Mouse (Mus musculus): ENCODE results near the gene Acd. TPM values are rescaled to one million over a fixed set of nuclear protein-coding genes. Genes with fewer than 3 reads are reported as not detected.
A peak's percentile ranks its signal among the peaks of the same experiment; 100 is the strongest.

The Acd gene
- total RNA-seq, 2 experiments from 2014 or later, result 42.8 to 43.5 TPM

DNA sequence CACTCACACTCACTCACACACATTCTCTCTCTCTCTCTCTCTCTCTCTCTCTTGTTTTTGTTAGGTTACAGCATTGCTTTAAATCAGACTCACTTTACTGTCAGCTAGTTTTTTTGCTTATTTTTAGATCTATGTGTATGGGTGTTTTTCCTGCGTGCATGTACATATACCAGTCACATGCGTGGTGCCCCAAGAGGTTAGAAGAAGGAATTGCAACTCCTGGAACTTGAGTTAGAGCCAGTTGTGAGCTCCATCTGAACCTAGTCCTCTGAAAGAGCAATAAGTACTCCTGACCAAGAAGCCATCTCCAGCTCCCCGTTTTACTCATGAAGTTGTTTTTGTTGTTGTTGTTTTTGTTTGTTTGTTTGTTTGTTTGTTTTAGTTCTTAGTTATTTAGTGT is 39.7 kb downstream of the Acd start:
- DNase-seq (ENCODE audit: low spot score in 2 of 2), result peak in 1 of 2 experiments; percentile 28

DNA sequence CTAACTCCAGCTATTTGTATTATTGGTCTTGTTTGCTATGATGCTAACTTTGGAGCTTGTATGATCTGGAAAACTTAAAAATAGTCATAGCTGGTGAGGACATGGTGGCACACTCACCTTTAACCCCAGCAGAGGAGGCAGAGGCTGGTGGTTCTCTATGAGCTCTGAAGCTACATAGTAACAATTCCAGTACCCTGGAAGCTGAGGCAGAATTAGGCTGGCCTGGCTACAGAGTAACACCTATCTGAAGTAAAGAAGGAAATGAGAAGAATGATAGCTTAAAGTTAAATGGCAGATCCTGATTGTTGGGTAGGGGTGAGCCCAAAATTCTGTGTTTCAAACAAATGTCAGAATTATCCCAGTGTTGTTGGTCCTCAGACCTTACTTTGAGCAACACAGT is 43.3 kb downstream of the Acd start:
- DNase-seq (ENCODE audit: low spot score in 2 of 2), result no peak

DNA sequence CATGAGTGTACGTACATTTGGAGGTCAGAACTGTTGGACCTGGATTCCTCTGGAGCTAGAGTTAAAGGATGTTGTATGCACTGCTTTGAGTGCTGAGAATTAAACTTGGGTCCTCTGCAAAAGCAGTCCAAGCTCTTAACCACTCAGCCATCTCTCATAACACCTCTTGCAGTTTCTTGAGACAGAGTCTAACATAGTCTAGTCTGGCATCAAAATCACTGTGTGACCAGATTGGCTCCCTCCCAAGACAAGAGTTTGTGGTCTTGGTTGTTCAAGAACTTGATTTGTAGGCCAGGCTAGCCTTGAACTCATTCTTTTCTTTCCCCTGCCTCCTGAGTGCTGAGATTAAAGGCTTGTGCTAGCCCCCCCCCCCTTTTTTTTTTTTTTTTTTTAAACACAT is 52.0 kb downstream of the Acd start:
- DNase-seq (ENCODE audit: low spot score in 2 of 2), result no peak

Other genes with a start within 250 kb of the Acd start
- gene Tppp3, start 229.6 kb downstream of the Acd start, total RNA-seq (2021), result 10 to 100 TPM; 29.0 to 30.2 TPM
- 10 to 100 TPM; 20.8 to 22.4 TPM for gene Zdhhc1, start 204.2 kb downstream of the Acd start, total RNA-seq (2021)
- gene Hsd11b2, start 182.3 kb downstream of the Acd start, total RNA-seq (2021), result under 1 TPM; 0.18 to 0.21 TPM
- 100 to 1,000 TPM; 321 to 323 TPM for gene Atp6v0d1, start 135.1 kb downstream of the Acd start, total RNA-seq (2021)
- gene Ripor1, start 95.8 kb downstream of the Acd start, total RNA-seq (2021), result 10 to 100 TPM; 81.6 to 86.9 TPM
- gene Ctcf, start 64.5 kb downstream of the Acd start, total RNA-seq (2021), result 10 to 100 TPM; 60.4 to 64.1 TPM
- gene Agrp, start 63.7 kb downstream of the Acd start, total RNA-seq (2021), result not detected
- 10 to 100 TPM; 64.7 to 68.4 TPM for gene Carmil2, start 14.8 kb downstream of the Acd start, total RNA-seq (2021)
- gene Pard6a, start within 50 bp of the Acd start, total RNA-seq (2021), result 10 to 100 TPM; 36.8 to 38.4 TPM
- gene 4933405L10Rik, start 6.6 kb upstream of the Acd start, total RNA-seq (2021), result not detected
- 1 to 10 TPM; 8.6 to 9.0 TPM for gene Enkd1, start 7.1 kb upstream of the Acd start, total RNA-seq (2021)
- gene Gfod2, start 57.6 kb upstream of the Acd start, total RNA-seq (2021), result 10 to 100 TPM; 21.5 to 26.7 TPM
- gene Ranbp10, start 126.2 kb upstream of the Acd start, total RNA-seq (2021), result 10 to 100 TPM; 25.5 to 26.0 TPM
- under 1 TPM; 0.24 to 0.85 TPM for gene Tsnaxip1, start 126.6 kb upstream of the Acd start, total RNA-seq (2021)
- gene Cenpt, start 152.2 kb upstream of the Acd start, total RNA-seq (2021), result 10 to 100 TPM; 18.8 to 19.5 TPM
- 10 to 100 TPM; 34.5 to 36.1 TPM for gene Thap11, start 154.0 kb upstream of the Acd start, total RNA-seq (2021)
- 10 to 100 TPM; 36.5 to 45.5 TPM for gene Nutf2, start 159.5 kb upstream of the Acd start, total RNA-seq (2021)
- 10 to 100 TPM; 57.2 to 66.0 TPM for gene Edc4, start 179.8 kb upstream of the Acd start, total RNA-seq (2021)
- gene Nrn1l, start 192.5 kb upstream of the Acd start, total RNA-seq (2021), result 1 to 10 TPM; 1.1 to 2.1 TPM
- gene Pskh1, start 199.3 kb upstream of the Acd start, total RNA-seq (2021), result 1 to 10 TPM; 7.2 to 9.0 TPM
- 1 to 10 TPM; 1.2 to 1.3 TPM for gene Ctrl, start 232.8 kb upstream of the Acd start, total RNA-seq (2021)
- gene Psmb10, start 237.3 kb upstream of the Acd start, total RNA-seq (2021), result 10 to 100 TPM; 62.8 to 71.5 TPM
- gene Lcat, start 242.3 kb upstream of the Acd start, total RNA-seq (2021), result 10 to 100 TPM; 46.9 to 52.8 TPM